Mouse (Mus musculus) megakaryocyte-erythroid progenitor cell, adult 5-6 weeks (primary cell): ENCODE results near the gene Cacna1c. TPM values are rescaled to one million over a fixed set of nuclear protein-coding genes. Genes with fewer than 3 reads are reported as not detected.

Experiments used
- ATAC-seq: replicated peaks from 2 replicates; pipeline ENCODE4 v1.8.0; 2016; ENCODE audit warnings: mild to moderate bottlenecking, inconsistent platforms; ENCODE audit not compliant: severe bottlenecking, poor library complexity, low FRiP score, low TSS enrichment
- total RNA-seq, 2 experiments: library from RNA; stranded (forward) in 1 of 2; stranded (reverse) in 1 of 2; fragments of 200-1000, 215-1000 nt in 1 of 2; fragments of >200 nt in 1 of 2; fragmentation: Nextera tagmentation in 1 of 2; gene quantifications; 2 replicates each; pipeline ENCODE4 v1.2.3; 2014 to 2017

Gene Cacna1c
- total RNA-seq, 2 experiments from 2014 or later, result 0.33 TPM; not detected in 1

DNA sequence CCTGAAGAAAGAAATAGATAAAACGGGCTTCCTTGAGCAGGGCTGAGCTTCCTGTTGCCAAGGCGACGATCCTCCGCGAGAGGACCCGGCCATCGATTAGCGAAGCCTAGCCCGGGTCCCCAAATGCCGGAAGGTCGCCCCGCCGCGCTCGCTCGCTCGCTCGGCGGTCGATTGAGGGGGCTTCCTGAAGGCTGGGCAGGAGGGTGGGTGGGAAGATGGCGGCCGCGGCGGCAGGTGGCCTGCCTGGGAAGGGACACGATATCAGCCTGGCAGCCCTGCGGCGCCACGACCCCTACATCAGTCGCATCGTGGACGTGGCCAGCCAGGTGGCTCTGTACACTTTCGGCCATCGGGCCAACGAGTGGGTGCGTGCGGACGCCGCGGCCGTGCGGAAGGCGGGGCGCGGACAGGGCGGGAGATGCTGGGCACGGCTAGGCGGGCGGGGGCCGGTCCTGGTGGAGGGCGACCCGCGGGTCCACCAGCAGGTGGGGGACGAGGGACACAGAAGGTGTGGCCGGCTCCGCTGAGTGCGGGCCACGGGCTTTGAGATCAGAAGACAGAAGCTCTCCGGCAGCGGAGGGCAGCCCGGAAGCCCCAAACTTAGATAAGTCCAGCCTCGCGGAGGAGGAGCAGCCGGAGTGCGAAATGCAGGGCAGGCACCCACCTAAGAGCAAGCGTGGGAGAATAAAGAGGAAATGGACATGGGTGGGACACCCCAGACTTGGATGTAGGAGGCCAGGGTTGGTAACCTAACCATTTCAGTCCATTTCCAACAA, 21.0 kb downstream of the Cacna1c start, which contains the start of gene Dcp1b:
Gene Dcp1b, plus strand, starts transcription at position 176 of the 776 bp plus-strand sequence.
- ATAC-seq, result peak; percentile 91

DNA sequence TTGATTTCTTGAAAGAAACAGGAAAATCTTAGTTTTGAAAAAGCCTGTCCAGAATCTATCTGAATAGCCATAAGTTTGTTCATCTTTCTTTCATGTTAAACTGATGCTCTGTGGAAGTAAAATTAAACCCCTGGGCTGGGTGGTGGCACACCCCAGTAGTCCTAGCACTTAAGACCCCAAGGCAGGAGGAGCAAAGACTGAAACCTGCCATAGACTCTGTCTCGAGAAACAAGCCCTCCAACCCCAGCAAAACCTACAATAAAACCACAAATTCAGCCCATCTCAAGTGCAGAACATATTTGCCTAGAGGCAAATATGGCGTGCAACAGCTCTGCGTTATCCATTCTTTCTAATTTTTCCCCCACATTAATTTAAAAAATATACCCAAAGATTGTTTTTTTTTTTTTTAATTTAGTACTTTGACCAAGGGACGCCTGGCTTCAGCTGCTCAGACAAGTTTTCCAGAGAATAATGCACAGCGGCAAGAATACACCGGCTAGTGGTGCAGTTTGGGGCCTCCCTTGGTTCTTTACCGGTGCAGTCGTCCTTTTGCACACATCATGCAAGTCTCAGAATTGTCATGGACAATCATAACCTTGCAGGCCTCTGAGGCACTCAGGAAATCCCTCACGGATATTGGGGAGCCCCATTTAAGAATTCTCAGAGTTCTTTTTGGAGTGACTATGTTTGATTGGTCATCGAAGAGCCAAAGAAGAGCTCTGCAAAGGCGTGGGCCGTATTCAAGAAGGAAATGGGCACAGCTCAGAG, 21.7 kb downstream of the Cacna1c start:
- ATAC-seq, result no peak; the same call in 1 of the 2 replicates

DNA sequence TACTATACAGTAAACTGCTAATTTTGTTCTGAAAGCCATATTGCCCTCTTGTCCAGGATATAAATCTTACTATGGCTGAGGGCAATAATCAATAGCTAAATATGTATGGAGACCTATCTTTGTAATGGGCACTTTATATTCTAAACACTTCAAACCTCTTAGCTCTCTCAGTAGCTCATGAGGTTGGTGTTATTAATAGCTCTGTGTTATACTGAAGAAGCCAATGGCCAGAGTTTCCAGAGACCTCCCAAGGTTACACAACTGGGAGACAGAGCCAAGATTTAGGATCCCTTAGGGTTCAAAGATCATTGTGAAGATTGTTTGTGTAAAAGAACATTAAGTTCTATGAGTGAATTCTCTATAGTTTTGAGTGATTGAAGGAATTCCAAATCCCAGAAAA, 30.5 kb downstream of the Cacna1c start:
- ATAC-seq, result no peak

DNA sequence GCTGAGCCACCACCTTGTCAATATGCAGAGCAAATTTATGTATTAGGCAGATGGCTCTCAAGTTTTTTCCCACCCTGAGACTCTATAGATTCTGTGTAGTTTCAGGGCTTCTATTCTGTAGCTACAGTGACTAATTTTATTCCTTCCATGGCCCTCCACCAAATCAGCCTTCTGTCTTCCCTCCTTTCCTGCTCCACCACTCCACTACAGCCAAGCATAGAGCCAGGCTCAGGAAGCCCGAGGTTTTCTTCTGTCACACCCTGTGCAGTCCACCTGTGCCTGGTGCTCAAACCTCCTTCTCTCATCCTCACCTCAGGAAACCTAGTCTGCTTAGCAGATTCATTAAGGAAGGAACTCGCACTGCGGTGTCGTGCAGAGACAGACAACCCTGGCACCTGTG, 51.1 kb downstream of the Cacna1c start:
- no peak for ATAC-seq

DNA sequence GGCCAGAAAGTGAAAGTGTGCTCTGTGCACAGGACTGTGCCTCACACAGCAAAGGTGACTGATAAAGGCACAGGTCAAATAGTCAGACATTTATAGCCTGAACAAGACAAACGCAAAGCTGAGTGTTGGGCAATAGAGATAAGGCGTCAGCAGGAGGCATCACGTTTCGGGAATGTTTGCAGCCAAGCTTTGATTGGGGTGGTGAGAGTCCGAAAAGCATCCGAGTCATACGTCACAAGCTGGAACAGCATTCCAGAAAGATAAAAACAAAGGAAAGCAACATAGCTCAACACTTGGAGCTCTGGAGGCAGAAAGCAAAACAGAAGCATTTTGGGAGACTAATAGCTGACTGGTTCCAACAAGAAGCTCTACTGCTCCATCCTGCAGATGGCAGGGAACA, 56.7 kb downstream of the Cacna1c start:
- no peak for ATAC-seq

DNA sequence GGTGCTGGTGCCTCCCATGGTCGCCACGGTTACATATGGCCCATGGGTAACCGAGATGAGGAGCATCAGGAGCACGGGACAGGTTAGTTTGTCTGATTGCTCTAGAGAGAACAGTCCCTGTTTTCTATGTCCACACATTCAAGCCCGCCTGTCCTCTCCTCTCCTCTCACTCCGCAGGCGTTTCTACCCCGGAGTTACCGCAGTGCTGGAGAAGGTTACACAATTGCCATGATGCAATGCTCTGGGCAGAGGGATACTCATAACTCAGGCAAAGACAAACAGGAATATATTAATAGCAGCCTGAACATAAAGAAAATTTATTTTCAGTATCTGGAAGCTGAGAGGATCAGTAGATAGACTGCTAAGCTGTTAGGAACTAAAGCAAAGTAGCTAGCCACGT, 58.5 kb downstream of the Cacna1c start:
- no peak for ATAC-seq

DNA sequence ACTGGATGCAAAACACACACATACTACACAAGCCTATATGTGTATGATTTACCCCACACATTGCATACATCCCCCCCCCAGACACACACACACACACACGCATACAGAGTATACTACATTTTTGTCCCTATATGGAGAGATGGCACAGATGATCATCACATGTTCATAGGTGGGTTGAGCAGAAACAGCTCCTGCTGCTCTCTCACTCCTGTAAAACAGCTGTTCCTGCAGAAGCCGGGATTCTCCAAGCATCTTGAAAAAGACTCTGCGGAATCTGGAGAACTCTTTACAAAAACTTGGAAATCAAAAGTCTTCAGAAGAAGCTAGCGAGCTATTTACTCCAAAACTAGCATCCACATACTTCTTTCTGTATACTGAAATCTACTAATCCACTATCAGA, 63.4 kb downstream of the Cacna1c start:
- ATAC-seq, result no peak

DNA sequence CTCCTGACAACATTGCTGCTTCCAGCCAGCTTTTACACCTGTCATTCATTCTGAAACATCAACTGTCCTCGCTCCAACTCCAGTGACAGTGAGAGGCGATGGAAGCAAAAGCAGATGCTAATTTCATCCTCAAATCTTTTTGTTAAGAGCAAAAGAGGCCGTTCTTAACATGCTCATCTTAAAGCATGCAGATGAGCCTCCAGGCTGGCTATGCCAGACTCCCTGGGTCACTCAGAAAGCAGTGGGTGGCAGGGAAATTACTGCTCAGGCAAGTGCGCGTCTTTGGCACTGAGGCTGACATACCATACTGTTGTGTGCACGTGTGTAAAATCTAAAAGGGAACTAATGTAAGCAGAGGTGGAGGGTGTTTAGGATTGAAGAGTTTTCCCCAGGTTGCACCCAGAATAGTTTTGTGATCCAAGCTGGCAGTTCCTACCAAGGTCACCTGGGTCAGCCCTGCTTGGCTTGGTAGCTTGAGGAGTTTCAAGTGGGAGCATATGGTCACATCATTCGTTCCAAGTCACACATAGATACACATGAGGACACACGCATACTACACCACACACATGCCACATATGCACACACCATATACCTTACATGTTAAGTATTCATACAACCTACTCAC, 64.0 kb downstream of the Cacna1c start:
- no peak for ATAC-seq

DNA sequence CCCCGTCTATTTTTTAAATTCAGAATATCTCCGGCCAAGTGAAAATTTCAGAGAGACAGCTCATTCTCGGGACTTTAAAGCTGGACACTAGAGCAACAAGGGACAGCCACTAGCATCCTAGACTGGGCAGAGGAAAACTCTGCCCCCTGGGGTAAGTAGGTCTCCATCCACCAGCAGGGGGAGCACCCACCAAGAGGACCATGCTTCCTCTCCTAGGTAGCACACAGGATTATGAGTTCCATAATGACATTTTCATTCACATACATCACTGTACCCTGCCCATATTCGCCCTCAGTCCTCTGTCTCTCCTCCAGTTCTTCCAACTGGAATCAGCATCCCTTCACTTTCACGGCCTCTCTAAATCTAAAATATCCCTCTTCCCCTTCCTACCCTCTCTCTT, 66.6 kb downstream of the Cacna1c start:
- ATAC-seq, result peak; percentile 80

DNA sequence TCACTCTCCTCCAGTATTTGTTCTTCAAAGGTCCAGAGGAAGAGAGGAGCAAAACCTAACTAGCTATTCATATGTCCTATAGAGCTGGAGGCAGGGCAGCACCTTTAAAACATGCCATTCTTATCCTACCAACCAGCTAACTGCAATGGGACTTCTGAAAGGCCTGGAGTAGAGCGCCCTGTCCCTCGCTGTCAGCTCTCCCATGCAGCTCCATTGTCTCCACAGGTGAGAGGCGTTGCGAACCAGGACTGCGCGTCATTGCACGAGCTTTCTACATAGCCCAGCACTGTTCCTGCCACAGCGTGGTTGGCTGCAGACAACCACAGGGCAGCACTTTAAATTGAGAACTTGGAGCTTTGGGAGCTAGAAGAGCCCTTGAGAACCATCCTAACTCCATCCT, 67.7 kb downstream of the Cacna1c start:
- no peak for ATAC-seq

DNA sequence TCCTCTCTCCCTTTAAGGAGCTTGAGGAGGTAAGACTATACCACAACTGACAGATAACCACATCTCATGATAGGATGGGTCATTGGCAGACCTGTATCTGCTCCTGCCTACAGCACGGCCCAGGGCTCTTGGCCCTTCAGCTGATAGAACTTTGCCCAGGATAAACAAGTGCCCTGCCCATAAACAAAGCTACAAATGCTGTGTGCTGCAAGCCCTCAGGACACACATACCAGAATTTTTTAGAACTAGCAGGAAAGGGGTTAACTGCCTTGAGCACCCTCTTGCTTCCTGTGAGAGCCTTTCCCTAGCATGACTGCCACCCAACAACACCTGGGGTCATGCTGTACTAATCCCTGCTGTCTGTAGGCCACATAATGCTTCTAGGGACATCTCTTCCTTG, 68.1 kb downstream of the Cacna1c start:
- ATAC-seq, result no peak

DNA sequence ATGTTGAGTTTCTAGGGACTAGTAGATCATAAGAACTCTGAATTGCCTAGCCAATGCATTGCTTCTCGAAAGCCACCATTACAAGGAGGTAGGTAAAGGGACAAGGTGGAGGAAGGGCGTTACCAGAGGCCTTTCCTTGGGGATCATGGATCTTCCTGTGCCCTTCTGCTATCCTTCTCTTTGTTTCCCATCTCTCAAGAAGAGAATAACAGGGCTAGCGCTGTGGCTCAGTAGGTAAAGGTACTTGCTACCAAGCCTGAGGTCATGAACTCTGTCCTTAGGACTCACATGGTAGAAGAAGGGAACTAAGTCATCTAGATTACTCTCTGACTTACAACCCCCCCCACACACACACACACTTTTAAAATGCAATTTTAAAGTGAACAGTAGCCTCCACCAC, 69.2 kb downstream of the Cacna1c start:
- ATAC-seq, result no peak

DNA sequence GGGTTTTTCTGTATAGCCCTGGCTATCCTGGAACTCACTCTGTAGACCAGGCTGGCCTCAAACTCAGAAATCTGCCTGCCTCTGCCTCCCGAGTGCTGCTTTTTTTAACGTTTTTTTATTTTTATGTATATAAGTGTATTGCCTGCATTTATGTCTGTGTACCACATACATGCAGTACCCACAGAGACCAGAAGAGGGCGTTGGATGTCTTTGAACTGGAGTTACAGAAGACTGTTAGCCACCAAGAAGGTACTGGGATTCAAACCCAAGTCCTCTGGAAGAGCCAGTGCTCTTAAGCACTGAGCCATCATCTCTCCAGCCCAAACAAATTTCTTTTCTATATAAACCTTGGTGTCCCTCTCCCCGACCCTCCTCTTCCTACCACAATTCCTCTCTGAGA, 77.8 kb downstream of the Cacna1c start:
- no peak for ATAC-seq

DNA sequence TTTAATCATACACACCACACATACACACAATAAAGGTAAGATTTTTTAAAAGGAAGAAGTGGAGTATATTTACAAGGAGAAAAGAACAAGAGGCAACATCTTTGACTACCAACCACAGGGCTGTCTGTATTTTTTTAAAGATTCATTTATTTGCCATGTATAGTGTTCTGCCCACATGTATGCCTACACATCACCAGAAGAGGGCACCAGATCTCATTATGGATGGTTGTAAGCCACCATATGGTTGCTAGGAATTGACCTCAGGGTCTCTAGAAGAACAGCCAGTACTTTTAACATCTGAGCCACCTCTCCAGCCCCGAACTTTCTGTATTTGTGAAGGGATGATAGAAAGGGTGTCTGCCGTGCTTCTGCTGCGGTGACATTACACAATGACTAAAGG, 79.9 kb downstream of the Cacna1c start:
- ATAC-seq, result no peak

DNA sequence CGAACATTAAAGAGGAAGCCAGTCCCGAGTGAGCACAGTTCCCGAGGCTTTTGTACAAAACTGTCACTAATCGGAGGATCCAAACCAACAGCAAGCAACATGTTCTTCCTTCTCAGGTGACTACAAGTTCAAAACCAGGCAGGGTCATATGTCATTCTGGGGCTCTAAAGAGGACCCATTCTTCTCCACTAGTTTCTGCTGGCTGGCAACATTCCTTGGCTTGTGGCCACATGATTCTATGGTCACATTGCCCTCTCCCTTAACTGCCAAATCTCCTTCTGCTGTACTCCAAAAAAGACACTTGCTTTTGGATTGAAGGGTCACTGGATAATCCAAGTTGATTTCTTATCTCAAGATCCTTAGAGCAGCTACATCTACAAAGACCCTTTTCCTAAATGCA, 82.9 kb downstream of the Cacna1c start:
- no peak for ATAC-seq

DNA sequence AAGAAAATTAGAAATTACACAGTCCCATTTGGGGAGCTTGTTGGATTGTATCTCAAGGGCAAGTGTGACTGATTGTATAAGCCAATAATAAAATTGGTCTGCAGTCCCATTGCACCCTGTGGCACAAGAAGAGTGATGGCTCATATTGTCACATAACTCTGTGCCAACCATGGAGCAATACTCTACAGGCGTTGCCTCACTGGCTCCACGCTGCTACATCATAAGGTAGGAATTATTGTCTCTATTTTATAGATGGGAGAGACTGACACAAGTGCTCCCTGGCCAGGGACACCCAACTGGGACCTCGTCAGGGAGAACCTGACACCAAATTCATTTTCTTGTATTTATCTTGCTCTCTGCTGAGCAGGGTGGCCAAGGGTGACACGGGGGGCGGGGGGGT, 85.8 kb downstream of the Cacna1c start:
- ATAC-seq, result no peak

DNA sequence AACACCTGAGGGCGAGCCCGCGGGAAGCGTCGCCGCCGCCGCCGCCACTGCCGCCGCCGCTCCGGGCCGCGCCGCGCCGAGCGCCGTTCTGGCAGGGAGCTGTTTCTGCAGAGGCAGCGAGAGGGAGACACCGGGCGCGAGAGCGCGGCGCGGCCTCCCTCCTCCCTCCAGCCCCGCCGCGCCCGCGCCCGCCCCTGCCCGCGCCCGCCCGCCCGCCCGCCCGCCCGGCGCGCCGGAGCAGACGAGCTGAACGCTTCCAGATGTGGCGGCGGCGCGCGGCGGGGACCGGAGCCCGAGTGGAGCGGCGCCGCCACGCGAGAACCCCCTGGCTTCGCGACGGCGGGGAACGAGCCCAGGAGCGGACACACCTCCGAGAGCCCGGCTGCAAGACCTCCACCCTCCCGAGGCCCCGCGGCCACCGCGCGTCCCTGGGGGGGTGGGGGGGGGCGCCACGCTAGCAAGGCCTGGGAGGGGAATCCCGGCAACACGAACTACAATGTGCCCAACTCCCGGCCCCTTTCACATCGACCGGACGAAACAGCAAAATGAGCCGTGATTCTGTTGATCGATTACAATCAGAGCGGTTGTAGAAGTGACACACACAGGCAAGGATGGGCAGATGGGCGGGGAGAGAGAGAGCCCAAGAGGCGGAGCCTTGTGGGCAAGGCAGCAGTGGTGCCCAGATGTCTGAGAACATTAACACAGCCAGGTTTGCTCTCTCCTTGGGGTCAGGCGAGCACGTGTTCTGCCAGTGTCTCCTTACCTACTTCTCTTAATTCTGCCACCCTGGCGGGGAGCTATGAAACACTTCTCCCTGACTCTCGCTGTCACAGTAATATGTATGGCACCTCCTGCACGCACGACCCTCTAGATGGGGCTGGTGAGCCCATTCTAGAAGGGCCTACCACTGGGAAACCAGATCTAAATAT, 87.5 kb downstream of the Cacna1c start:
- ATAC-seq, result peak; percentile 76

DNA sequence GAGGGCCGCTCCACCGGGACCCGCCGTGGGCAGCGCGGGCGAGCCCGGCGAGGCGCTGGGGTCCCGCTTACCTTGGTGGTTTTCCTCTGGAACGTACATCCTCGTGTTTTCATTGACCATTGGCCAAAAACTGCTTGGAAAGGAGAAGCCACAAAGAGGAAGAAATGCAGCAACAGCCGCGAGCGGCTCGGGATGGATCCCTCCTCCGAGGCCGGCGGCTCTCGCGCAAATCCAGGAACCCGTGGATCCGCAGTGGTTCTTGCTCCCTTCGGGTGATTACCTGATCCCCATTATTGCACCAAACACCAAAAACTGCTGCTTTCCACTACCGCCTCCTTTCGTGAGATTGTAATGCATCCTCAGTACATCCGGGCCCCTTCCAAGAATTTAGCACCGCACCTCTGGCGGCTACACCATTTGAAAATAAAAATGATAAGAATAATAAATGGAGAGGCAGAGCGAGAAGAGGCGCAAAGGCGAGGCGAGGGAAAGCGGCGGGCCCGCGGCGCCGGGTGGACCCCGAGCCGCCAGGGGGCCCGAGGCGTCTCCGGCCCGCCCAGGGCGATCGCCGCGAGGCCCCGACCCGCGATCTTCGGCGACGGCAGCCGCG, 88.3 kb downstream of the Cacna1c start:
- ATAC-seq, result no peak
